In the genomic region with DNA sequence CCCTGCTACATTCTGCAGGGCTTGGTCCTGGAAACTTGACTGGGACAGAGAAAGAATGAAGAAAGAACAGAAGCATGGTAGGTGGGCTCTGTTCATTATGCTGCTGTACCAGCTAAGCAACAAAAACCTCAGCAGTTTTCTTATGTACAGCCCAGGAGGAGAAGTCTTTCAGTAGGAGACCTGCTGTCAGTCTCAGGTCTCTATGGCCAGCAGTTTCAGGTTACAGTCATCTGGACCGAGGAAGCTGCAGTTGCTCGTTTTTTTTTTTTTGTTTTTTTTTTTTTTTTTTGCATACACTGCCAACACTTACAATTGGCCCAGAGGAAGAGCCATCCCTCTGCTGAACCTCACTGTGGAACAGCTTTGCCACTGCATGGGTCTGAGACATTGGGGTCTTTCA, we compare ENCODE assay signal across 17 mouse cellular contexts.
"Had no signal": no experiment of that assay in that cellular context is flagged by ENCODE, and none has a peak within 500 bp of the region (broad histone marks: within the 10 kb centered on the region; RNA-seq: fewer than 3 reads in every experiment).

No protein-coding gene starts in this region.

- H3K27ac ChIP-seq: midbrain, embryonic 10.5 days; midbrain, embryonic 12.5 days; neural tube, embryonic 13.5 days; neural tube, embryonic 15.5 days had no signal

- H3K9me3 ChIP-seq: midbrain, embryonic 10.5 days; midbrain, embryonic 12.5 days; neural tube, embryonic 13.5 days; neural tube, embryonic 15.5 days had no signal

- H3K36me3 ChIP-seq: midbrain, embryonic 10.5 days; midbrain, embryonic 12.5 days; neural tube, embryonic 13.5 days; neural tube, embryonic 15.5 days had no signal

- DNase-seq: lung, adult 18-20 months; lung, embryonic 14.5 days; lung, postnatal 10 days; lung, postnatal 4 days; midbrain, embryonic 14.5 days; retina, postnatal 1 day; right cerebral cortex, adult 18-20 months; right cerebral cortex, postnatal 25 days; right cerebral cortex, postnatal 4 days; thymus, adult 18-20 months; thymus, postnatal 14 days; thymus, postnatal 36 days had no signal

- H3K27me3 ChIP-seq: midbrain, embryonic 12.5 days; neural tube, embryonic 13.5 days; neural tube, embryonic 15.5 days had no signal

- H3K9ac ChIP-seq: lung, embryonic 14.5 days; midbrain, embryonic 12.5 days; neural tube, embryonic 13.5 days; neural tube, embryonic 15.5 days had no signal

- H3K4me1 ChIP-seq: midbrain, embryonic 10.5 days; midbrain, embryonic 12.5 days; neural tube, embryonic 13.5 days; neural tube, embryonic 15.5 days had no signal

- H3K4me3 ChIP-seq: midbrain, embryonic 10.5 days; midbrain, embryonic 12.5 days; myocyte; neural tube, embryonic 13.5 days; neural tube, embryonic 15.5 days had no signal
